Mouse (Mus musculus): ENCODE data around the gene Stoml1.
A peak's percentile ranks its signal among the peaks of the same experiment; 100 is the strongest.
"Not testable (repeated sequence)": the region's sequence is repeated elsewhere in the genome, so short reads cannot be mapped to it uniquely, and the experiment has no call there.

Gene Stoml1

DNA sequence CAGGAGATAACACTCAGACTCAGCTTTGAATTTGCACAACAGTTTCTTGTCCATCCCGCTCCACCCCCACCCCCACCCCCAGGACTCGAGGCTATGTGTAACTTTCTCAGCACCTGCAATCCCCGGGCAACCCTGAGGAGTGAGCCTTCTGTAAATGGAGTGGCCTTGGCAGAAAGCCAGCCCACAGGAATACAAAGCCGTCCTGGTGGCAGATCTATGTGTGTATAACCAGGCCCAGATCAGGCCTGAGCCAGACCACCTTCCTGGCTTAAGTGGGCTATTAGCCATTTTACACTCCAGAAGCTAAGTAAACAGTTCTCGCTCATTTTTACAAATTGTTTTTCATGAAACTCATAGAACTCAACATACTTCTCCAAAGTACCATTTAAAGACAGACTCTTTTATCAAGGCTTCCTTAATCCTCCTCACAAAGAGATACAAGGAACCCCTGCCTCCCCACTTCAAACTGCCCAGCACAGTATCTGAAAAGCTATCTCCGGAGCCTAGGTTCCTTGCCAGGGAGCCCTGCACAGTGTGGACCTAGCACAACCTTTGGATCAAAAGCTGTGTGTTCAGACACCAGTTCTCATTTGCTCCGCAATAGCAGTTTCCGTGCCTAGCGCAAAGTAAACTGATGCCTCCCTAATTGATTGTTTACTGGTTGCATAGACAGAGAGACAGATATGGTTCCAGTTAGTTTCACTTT, 11.0 kb upstream of the Stoml1 start:
- DNase-seq (ENCODE audit: low spot score), result peak; percentile 75

DNA sequence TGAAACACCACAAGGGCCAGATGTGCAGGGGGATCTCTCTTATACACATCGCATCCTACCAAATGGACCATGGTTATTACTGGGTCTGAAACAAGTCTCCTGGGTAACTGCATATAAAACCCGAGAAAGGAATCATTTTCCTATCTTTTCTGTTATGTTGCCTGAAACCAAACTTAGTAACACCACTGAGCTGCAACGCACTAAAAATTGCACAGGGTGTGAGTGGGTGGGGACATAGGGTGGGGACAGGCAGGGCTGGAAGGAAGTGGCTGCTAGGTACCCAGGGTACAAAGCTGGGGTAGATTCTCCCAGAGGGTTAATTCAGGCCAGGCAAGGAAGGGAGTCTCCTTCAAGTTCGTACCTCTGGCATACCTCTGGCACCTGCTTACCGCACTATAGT, 10.3 kb upstream of the Stoml1 start:
- DNase-seq (ENCODE audit: low spot score), result no peak

DNA sequence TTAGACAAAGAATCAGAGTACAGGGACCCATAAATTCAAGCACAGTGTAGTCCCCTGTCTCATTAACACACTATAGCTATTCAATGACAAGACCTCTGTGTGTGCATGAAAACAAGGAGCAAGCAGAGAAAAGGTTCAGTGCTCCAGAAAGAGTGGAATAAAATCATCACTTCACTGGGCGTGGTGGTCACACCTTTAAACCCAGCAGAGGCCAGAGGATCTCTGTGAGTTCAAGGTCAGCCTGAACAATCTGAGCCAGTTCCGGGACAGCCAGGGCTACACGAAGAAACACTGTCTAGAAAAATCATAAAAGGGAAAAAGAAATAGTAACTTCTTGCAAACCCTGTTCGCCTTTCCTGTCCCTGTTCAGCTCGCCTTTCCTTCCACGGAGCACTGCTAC, 9.3 kb upstream of the Stoml1 start:
- DNase-seq (ENCODE audit: low spot score), result no peak

DNA sequence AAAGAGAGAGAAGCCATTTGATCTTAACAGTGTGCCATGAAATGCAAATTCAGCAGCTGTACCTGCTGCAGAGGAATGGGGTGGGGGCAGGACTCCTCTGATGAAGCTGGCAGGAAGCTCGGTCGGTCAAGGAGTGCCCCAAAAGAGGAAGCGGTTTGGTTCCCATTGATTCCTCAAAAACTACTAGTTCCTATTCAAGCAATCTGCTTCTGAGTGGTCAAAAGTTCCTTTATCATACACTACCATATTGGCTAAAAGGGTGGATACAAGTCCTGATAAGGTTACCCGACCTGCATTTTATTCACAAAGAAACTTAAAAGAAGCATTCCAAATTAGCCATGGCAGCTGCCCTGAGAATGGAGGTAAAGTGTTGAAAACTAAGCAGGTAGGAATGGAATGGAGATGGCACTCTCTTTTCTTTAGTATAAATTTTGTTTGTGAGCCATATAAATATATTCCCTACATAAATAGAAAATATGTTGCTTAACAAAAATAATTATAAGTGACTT, 6.8 kb upstream of the Stoml1 start:
- no peak for DNase-seq (ENCODE audit: low spot score)

DNA sequence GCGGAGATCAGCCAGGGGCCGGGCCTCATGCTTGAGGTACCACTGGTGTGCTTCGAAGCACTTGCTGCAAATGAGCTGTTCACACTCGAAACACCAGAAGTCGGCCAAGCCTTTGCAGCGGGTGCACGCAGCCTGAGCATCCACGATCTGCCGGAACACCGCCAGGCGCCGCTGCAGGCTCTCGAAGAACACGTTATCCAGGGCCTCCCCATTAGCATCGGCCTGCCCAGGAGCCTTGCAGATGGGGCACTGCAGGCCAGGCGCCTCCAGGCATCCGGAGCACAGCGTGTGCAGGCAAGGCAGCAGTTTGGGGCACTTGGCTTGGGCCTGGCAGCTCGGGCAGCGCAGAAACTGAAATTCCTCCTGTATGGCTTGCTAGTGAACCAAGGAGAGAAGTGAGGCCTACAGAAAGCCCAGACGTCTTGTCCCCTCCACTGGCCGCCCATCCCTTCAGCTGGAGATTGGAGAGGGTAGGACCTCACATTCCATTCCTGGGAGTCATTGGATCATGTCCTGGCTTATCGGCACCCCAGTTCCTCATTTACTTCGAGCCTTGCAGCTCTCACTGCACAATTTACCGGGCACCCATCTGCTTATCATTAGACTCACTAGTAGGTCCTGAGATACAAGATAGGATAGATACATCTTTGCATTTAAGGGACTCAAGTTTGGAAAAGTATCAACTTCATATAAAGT, 5.8 kb upstream of the Stoml1 start:
- DNase-seq (ENCODE audit: low spot score), result peak; percentile 89

DNA sequence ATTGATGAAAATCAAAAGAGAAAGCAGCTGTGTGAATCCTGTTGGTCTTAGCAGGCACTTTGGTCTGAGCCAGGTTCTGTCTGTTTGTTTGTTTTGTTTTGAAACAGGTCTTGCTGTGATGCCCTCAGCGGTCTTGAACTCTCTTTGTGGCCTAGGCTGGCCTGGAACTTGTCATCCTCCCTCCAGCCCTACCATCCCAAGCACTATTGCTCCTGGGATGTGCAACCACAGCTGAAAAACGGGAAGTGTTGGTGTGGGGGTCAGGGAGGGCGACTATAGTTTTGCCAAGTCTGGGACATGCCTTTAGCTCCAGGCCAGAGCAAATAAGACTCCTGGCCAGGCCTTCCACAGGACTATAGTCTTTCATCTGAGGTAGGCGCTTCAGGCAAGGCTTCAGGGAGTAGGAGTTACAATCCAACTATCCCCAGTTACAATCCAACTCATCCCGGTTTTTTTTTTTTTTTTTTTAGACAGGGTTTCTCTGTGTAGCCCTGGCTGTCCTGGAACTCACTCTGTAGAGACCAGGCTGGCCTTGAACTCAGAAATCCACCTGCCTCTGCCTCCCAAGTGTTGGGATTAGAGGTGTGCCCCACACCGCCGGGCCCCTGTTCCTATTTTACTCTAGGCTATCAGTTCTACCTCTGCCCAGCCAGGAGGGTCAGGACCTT, 4.1 kb upstream of the Stoml1 start:
- no peak for DNase-seq (ENCODE audit: low spot score)

DNA sequence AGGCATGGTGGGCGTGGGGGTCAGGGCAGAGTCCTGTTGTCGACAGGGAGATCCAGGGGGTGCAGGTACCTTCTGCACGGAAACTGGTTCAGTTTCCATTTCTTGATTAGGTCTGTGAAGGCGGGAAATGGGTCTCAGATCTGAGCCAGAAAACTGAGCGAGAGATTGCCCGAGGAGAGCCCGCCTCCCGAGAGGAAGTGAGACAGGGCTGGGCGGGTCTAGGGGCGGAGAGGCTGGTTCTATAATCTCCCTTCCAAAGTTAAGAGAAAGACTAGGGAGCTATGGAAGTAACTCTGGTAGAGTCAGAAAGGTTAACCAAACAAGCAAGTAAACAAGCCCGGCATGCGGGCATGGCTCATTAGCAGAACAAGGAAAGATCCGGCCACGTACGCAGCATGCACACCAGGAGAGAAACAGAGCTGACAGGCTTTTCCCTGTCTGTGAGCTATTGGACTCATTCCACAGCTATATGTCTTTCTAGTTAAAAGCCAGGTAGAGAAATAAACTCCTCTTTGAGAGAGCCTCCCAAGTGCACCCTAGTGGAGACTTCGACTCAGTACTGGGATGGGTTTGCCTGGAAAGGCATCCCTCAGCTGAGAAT, 3.3 kb upstream of the Stoml1 start, which contains the start of gene Pml:
Gene Pml, minus strand, starts transcription at position 195 of the 601 bp plus-strand sequence.
- DNase-seq (ENCODE audit: low spot score), result peak; percentile 68

DNA sequence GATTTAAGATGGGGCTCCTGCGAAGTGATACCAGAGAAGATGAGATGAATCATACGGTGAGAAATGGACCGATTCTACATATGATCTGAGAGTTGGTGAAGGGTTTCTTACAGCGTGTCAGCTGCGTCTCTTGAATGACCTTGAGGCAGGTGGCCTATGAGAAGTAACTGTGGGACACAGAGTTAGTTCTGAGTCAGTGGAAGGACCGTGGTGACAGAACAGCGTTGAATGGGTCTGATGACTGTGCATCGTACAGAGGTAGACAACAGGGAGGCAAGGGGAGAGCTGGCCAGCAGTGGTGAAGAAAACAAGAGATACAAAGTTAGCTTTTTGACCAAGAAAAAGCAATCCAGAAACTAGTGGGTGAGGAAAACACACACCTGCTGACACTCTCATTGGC, 2.6 kb upstream of the Stoml1 start:
- DNase-seq (ENCODE audit: low spot score), result no peak

DNA sequence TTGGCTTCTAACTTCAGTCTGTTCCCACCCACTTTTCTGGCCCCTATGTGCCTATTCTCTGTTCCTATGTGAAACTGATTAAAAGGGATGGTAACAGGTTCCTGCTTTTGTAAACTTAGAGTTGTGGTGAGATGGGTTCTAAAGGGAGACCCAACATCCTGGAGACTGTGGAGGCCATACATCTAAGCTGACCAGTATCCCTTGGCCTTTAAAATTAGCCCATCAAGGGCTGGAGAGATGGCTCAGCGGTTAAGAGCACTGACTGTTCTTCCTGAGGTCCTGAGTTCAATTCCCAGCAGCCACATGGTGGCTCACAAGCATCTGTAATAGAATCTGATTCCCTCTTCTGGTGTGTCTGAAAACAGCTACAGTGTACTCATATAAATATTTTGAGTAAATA, 2.2 kb upstream of the Stoml1 start:
- not testable (repeated sequence) for DNase-seq (ENCODE audit: low spot score)

DNA sequence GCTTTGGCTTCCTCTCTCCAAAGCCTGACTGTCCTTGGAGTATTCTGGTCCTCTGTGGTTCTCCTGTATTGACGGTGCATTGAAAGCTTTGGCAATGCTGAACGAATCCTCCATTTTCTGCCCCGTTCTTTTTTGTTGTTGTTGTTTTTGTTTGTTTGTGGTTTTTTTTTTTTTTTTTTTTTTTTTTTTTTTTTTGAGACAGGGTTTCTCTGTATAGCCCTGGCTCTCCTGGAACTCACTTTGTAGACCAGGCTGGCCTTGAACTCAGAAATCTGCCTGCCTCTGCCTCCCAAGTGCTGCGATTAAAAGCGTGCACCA, 800 bp downstream of the Stoml1 start:
- not testable (repeated sequence) for DNase-seq (ENCODE audit: low spot score)

DNA sequence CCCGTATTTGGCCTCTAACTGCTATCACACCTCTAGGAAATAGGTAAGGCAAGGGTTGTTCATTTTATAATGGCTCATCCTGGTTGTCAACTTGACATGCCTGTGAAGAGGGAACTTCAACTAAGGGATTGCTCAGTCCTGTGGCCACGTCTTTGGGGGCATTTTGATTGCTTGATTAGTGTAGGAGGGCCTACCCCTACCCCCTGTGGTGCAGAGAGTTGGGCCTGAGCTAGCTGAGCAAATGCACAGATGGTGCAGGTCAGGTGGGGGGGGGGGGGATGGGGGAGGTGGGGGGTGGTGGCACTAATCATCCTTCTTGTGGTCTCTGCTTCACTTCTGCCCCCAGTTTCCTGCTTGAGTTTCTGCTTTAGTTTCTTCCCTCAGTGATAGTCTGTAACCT, 2.1 kb downstream of the Stoml1 start:
- DNase-seq (ENCODE audit: low spot score), result no peak

DNA sequence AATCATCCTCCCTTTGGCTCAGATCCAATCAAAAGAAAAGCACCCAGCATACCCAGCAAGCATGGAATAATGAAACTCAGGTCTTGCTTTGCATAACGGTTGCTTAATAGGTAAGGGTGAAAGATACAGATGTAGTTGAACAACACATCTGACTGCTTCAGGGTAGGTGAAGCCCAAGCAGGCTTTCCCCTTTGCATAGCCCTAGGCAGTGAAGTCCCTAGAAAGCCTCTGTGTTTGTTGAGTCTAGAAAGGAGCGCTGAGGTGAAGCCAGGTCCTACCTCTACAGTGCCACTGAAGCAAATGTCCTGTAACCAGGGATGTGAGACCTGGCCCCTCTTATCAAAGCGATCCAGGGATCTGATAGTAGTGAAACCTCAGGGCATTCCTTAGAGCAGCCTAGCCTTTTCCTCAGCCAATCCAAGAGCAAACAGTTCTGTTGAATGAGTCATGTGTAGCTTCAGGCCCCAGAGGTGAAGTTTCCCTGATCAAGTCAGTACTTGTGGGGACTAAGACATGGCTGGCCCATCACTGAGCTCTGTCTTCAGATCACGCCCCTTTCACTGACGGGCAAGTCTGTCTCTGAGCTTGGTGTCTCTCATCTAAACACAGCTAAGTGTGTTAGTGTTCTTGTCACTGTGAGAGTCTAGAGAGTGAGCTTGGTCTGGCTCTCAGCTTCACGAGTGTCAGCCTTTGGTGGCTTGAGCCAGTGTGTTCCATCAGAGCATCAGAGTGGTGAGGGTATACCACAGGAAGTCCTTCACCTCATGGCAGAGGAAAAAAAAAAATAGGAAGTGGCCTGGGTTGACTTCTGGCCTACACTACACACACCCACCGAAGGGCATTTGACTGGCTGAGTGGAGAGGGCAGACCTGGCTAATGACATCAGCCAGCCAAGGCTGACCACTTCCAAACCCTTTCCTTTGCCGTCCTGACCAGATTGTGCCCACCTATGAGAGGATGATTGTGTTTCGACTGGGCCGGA, 3.0 kb downstream of the Stoml1 start:
- no peak for DNase-seq (ENCODE audit: low spot score)

DNA sequence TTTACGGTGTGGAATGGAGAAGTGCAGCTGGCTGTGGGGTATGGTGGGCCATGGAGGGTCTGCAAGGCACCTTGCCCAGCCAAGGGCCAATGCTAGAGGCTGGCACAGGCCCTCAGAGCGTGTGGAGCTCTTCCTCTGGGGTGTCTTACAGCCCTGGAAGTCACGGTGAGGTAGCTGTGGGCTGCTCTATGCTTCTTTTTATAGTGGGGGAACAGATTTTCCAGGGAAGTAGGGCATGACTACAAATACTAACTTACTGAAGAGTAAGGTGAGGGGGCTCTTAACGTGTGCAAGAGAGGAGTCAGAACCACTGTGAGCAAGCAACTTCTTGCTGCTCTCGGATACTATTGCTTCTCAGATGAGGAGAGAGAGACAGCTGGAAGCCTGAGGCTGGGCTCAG, 9.5 kb downstream of the Stoml1 start:
- DNase-seq (ENCODE audit: low spot score), result no peak

DNA sequence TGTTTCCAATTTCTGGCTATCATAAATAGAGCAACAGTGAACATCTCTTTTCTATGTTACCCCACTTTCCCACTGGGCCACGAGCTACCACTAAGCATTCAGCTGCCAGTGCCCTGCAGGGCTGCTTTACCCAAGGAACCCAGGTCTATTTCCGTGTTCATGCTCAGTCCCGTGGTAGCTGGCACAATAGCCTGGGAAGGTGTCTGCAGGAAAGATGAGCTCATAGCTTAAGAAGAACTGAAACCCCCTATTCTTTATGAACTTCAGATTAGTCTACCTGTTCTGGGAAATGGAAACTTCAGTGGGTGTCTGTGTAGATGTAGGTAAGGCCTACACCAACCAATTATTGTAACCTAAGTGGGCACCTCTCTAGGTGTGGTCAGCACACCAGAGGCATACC, 12.4 kb downstream of the Stoml1 start:
- no peak for DNase-seq (ENCODE audit: low spot score)

DNA sequence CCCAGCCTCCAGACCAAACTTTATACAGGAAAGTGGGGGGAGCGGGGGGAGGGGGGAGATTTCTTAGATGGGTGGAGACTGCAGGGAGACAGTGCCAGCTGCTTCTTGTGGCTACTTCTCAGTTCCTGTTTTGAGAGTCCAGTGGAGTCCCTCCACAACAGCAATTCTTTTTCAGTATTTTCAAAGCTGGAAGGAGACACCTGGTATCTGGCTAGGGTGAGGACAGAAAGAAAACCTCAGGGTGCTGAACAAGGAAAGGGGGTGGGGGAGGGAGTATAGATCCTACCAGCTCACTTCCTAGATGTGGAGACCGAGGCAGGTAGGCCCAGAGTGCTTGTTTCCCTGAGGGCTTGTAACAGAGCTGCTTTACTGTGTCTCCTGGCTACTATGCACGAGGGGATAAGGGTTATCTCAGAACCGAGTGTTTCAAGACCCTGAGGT, 13.6 kb downstream of the Stoml1 start:
- DNase-seq (ENCODE audit: low spot score), result no peak

DNA sequence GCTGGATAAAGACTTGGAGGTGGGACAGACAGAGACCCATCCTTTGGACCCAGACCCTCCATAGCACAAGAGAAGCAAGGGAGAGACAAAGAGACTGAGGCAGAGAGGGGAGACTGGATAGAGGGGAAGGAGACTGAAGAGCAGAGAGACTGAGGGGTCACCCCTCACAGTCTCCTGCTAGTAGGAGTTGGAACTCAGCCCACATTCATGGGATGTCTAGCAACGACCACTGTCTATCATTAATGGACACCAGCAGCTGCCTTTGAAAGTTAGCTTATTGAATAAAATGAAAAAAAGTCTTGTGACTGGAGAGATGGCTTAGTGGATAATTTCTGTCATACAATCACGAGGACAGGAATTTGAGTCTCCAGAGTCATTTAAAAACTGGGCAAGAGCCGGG, 14.1 kb downstream of the Stoml1 start:
- DNase-seq (ENCODE audit: low spot score), result no peak

DNA sequence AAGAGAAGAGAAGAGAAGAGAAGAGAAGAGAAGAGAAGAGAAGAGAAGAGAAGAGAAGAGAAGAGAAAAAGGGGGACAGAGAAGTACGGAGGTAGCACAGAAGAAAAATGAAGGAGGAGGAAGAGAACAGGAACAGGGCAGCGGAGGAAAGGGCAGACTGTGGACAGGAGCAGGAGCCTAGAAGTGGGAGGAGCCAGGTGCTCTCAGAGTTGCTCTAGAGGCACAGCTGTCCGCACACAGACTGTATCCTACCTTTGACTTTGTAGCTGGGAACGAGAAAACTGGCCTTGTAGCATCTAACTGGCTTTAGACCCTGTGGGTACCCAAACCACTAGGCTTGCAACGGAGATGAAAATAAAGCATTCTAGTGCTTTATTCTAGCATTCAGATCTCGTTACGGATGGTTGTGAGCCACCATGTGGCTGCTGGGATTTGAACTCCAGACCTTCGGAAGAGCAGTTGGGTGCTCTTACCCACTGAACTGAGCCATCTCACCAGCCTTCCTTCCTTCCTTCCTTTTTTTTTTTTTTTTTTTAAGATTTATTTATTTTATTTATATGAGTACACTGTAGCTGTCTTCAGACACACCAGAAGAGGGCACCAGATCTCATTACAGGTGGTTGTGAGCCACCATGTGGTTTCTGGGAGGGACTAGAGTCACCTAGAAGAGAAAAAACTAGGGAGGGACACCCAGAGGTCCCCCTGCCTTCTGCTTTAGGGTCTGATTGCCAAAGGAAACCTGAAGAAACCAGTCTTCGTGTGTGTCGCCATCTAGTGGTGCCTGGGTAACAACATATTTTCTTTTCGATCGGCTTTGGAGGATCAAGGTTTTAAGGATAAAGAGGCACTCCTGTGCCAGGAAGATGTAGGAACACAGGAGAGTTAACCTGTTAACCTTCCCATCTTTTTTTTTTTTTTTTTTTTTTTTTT, 15.7 kb downstream of the Stoml1 start:
- DNase-seq (ENCODE audit: low spot score), result peak; percentile 65

DNA sequence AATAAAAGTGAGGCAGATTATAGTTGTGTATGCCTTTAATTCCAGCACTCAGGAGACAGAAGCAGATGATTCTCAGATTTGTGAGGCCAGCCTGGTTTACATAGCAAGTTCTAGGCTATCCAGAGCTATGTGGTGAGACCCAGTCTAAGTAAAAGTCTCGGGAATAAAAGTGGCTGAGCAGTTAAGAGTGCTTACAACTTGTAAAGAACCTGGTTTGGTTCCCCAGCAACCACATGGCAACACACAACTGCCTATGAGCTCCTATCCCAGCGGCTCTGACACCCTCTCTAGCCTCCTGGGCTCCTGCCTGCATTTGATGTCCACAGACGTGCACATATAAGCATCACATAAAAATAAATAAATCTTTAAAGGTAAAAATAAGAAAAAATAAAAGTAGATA, 17.1 kb downstream of the Stoml1 start:
- no peak for DNase-seq (ENCODE audit: low spot score)

DNA sequence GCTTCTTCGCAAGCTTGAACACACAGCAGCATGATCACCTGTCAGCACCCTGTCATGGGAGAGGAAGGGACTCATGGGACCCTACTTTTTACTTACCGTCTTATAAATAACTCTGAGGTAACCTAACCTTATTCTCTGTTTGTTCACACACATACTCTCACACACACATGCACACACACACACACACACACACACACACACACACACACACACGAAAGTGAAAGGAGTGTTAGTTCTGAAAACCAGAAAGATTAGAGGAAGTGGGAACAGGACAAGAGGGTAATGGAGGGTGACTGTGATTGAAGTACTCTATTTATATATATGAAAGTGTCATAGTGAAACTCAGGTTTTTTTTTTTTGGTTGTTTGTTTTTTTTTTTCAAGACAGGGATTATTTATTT, 18.1 kb downstream of the Stoml1 start:
- no peak for DNase-seq (ENCODE audit: low spot score)

DNA sequence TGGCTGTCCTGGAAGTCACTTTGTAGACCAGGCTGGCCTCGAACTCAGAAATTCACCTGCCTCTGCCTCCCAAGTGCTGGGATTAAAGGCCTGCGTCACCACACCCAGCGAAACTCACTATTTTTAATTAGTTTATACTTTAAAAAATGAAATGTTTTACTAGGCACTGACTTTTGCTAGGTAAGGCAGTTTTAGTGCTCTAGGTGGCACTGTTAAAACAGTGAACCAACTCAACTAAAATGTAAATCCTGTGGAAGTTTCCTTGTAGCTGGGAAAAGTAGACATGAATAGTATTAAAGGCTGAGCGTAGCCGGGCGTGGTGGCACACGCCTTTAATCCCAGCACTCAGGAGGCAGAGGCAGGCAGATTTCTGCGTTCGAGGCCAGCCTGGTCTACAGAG, 18.6 kb downstream of the Stoml1 start:
- not testable (repeated sequence) for DNase-seq (ENCODE audit: low spot score)

Data from MN1 (cell line).